Mouse (Mus musculus) testis, postnatal 14 days (tissue): ENCODE results near the gene Pafah1b2.

Experiments used
- DNase-seq: peaks from one replicate; pipeline ENCODE4 v3.0.0; 2021; ENCODE audit warnings: low spot score

The Pafah1b2 gene

GRCm38 (mm10) chr9:46012091-46013008, at the start of gene Pafah1b2, which contains the start of gene Sik3:
Pafah1b2 (minus strand) TSS chr9:46012690.
Sik3 (plus strand) TSS chr9:46012820.
- peak; percentile 92 for DNase-seq

GRCm38 (mm10) chr9:46061696-46062425, 49.4 kb upstream of the Pafah1b2 start:
- no peak for DNase-seq

GRCm38 (mm10) chr9:46060249-46060648, 47.8 kb upstream of the Pafah1b2 start:
- DNase-seq, result no peak

GRCm38 (mm10) chr9:46058065-46058464, 45.6 kb upstream of the Pafah1b2 start:
- no peak for DNase-seq

GRCm38 (mm10) chr9:46053014-46053666, 40.6 kb upstream of the Pafah1b2 start:
- no peak for DNase-seq

- no peak for DNase-seq
Observed at GRCm38 (mm10) chr9:46050203-46050602, 37.7 kb upstream of the Pafah1b2 start.

GRCm38 (mm10) chr9:46049525-46049924, 37.0 kb upstream of the Pafah1b2 start:
- DNase-seq, result no peak

GRCm38 (mm10) chr9:46046724-46047517, 34.4 kb upstream of the Pafah1b2 start:
- no peak for DNase-seq

- DNase-seq, result no peak
Observed at GRCm38 (mm10) chr9:46043626-46044025, 31.1 kb upstream of the Pafah1b2 start.

- DNase-seq, result no peak
Observed at GRCm38 (mm10) chr9:46042387-46042786, 29.9 kb upstream of the Pafah1b2 start.

GRCm38 (mm10) chr9:46041186-46041585, 28.7 kb upstream of the Pafah1b2 start:
- DNase-seq, result no peak

- DNase-seq, result no peak
Observed at GRCm38 (mm10) chr9:46038786-46039185, 26.3 kb upstream of the Pafah1b2 start.

GRCm38 (mm10) chr9:46036881-46037280, 24.4 kb upstream of the Pafah1b2 start:
- DNase-seq, result no peak

- DNase-seq, result no peak
Observed at GRCm38 (mm10) chr9:46035290-46035871, 22.9 kb upstream of the Pafah1b2 start.

GRCm38 (mm10) chr9:46033862-46034261, 21.4 kb upstream of the Pafah1b2 start:
- no peak for DNase-seq

- DNase-seq, result no peak
Observed at GRCm38 (mm10) chr9:46033058-46033457, 20.6 kb upstream of the Pafah1b2 start.

- DNase-seq, result peak; percentile 27
Observed at GRCm38 (mm10) chr9:46032190-46032589, 19.7 kb upstream of the Pafah1b2 start.

- DNase-seq, result no peak
Observed at GRCm38 (mm10) chr9:46030968-46031367, 18.5 kb upstream of the Pafah1b2 start.

GRCm38 (mm10) chr9:46030184-46030583, 17.7 kb upstream of the Pafah1b2 start:
- DNase-seq, result no peak

- DNase-seq, result no peak
Observed at GRCm38 (mm10) chr9:46029534-46029933, 17.0 kb upstream of the Pafah1b2 start.

- DNase-seq, result no peak
Observed at GRCm38 (mm10) chr9:46027994-46028393, 15.5 kb upstream of the Pafah1b2 start.
